Mouse (Mus musculus) hindbrain, embryonic 13.5 days (tissue): ENCODE data around the gene Ctdspl. TPM values are rescaled to one million over a fixed set of nuclear protein-coding genes. Genes with fewer than 3 reads are reported as not detected.
A peak's percentile ranks its signal among the peaks of the same experiment; 100 is the strongest.

ENCODE experiments used
- ATAC-seq: fragments of 200-750 bp; cut with Nextera tagmentation; 2 replicates; pipeline ENCODE4 v1.8.0; 2017; ENCODE audit warnings: moderate TSS enrichment; ENCODE audit not compliant: low FRiP score
- H3K27ac ChIP-seq: fragments of 300-500 bp; sonication (generic); 2 replicates; pipeline ENCODE4 v1.5.1; 2015; ENCODE audit warnings: inconsistent platforms, mild to moderate bottlenecking, moderate library complexity
- H3K27me3 ChIP-seq: fragments of 300-500 bp; sonication (generic); 2 replicates; pipeline ENCODE4 v1.6.1; 2015; ENCODE audit warnings: mild to moderate bottlenecking, inconsistent platforms
- H3K36me3 ChIP-seq: fragments of 300-500 bp; sonication (generic); 2 replicates; pipeline ENCODE4 v1.6.1; 2015; ENCODE audit warnings: mild to moderate bottlenecking, inconsistent platforms
- H3K4me1 ChIP-seq: fragments of 300-500 bp; sonication (generic); replicated peaks from 2 replicates; pipeline ENCODE4 v1.6.1; 2015; ENCODE audit warnings: inconsistent platforms
- H3K4me2 ChIP-seq: fragments of 300-500 bp; sonication (generic); 2 replicates; pipeline ENCODE4 v1.6.1; 2015; ENCODE audit warnings: inconsistent platforms, mild to moderate bottlenecking, moderate library complexity
- H3K4me3 ChIP-seq: fragments of 300-500 bp; sonication (generic); 2 replicates; pipeline ENCODE4 v1.5.1; 2015; ENCODE audit warnings: mild to moderate bottlenecking, inconsistent platforms
- H3K9ac ChIP-seq: fragments of 300-500 bp; sonication (generic); 2 replicates; pipeline ENCODE4 v1.6.1; 2015; ENCODE audit warnings: mild to moderate bottlenecking, inconsistent platforms
- H3K9me3 ChIP-seq: fragments of 300-500 bp; sonication (generic); 2 replicates; pipeline ENCODE4 v1.6.1; 2016; ENCODE audit warnings: inconsistent platforms
- WGBS: fragments of 180-500 bp; shearing (Covaris S2); methylation state at CpG from one replicate; pipeline ENCODE4 v1.1.7; 2015; 5-methylcytosine and 5-hydroxymethylcytosine counted together
- polyA plus RNA-seq: library from polyadenylated mRNA; unstranded; fragments of >200 nt; fragmentation: Nextera tagmentation; extraction: Ambion mirVana; gene quantifications from 2 replicates; pipeline ENCODE4 v1.2.1, GENCODE M21; 2015

Ctdspl gene
- polyA plus RNA-seq, 1 experiment from 2014 or later, result 7.3 TPM

DNA sequence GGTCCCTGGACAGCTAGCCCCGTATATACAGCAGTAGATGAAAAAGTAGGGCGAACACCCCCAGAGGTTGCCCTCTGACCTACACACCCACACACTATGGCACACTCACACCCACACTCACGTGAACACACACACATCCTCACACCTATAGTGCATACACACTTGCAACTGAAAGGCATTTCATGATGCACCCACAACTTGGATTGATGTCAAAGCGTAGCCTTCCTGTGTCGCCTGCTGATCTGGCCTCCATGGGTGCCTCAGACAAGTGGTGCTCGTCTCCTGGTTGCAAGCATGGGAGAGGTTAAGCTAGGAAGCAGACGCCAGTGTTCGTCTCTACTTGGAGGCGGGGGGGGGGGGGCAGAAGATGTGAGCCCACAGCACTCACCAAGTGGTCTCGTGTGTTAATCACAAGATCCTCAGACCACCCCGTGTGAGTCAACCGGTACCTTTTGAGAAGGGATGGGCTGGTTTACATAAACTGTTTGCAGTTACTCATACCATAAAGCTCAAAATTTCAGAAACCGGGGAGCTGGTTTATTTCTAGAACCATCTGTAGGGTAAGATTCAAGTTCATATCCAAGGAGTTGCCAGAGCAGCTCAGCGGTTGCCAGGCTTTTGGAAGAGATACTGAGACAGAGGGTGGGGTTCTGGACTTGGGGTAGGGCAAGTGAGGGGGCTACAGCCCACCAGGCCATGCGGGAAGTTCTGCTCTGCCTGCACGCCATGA, 27.4 kb downstream of the Ctdspl start:
- Histone ChIP-seq H3K9me3 (no peaks in the 10 kb centered on the region), H3K27ac (no peak overlapping the region), H3K9ac (no peak overlapping the region), H3K4me2 (no peak overlapping the region), H3K4me3 (no peak overlapping the region), H3K4me1 (no peaks in the 10 kb centered on the region), H3K27me3 (no peaks in the 10 kb centered on the region), H3K36me3 (peaks cover 4% of the 10 kb centered on the region)
- ATAC-seq, result no peak
- 90% methylated on average over 16 of the region's 16 CpGs for WGBS

DNA sequence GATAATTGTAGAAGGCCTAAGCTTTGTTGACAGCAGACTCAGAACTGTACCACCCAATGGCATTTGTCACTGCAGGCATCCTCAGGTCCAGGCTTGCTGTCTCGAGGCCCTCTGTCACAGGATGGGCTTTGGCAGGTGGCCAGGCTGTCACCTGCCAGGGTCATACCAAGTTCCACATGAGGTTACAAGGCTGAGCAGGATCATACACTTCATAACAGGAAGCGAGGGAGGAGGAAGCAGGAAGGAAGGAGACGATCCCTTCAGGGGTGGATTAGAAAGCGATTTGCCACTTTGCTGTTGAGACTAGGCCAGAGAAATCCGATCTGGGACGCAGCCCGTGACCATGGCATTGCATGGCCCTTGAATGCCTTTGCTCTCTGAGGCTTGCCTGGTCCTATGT, 32.5 kb downstream of the Ctdspl start:
- H3K9me3 ChIP-seq, result no peaks in the 10 kb centered on the region
- no peak overlapping the region for H3K9ac ChIP-seq
- no peak overlapping the region for H3K4me2 ChIP-seq
- no peak overlapping the region for H3K4me3 ChIP-seq
- H3K27me3 ChIP-seq, result no peaks in the 10 kb centered on the region
- H3K4me1 ChIP-seq, result no peaks in the 10 kb centered on the region
- WGBS, result 78% methylated on average over 7 of the region's 7 CpGs
- H3K27ac ChIP-seq, result no peak overlapping the region
- ATAC-seq, result no peak
- H3K36me3 ChIP-seq, result peaks cover 4% of the 10 kb centered on the region

DNA sequence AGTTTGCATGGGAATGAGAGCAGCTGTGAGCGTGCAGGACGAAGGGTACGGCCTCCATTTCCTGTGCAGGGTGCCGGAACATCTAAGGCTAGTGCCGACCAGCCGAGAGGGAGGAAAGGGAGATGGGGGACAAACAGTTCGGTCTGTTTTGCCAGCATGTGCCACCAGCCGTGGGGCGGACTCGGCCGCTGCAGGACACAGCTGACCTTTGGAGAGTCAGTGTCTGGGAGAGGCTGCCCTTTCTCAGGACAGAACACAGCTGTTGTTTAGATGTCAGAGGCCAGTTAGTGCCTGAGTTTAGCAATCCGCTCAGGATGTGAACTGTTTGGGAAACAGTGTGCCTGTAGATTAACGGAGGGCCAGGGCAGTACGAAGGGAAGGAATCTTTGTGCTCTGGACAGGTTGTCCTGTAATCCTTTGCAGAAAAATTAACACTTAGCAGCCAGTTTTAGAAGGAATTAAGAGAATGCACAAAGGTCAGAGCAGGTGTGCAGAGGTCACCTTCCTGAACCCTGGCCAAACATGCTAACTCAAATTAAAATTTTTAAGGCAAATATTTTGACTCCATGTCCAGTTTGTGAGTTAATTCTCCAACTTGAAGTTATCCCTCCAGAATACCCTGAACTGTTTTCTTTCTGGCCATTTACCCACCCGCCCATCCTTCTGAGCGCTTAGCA, 34.3 kb downstream of the Ctdspl start:
- H3K36me3 ChIP-seq, result peaks cover 4% of the 10 kb centered on the region
- no peak overlapping the region for H3K9ac ChIP-seq
- H3K4me2 ChIP-seq, result no peak overlapping the region
- WGBS, result 62% methylated on average over 16 of the region's 16 CpGs
- peaks cover 9% of the 10 kb centered on the region; the same call in 1 of the 2 replicates for H3K4me1 ChIP-seq
- no peaks in the 10 kb centered on the region for H3K27me3 ChIP-seq
- no peaks in the 10 kb centered on the region for H3K9me3 ChIP-seq
- H3K27ac ChIP-seq, result no peak overlapping the region; the same call in 1 of the 2 replicates
- no peak for ATAC-seq
- H3K4me3 ChIP-seq, result no peak overlapping the region

DNA sequence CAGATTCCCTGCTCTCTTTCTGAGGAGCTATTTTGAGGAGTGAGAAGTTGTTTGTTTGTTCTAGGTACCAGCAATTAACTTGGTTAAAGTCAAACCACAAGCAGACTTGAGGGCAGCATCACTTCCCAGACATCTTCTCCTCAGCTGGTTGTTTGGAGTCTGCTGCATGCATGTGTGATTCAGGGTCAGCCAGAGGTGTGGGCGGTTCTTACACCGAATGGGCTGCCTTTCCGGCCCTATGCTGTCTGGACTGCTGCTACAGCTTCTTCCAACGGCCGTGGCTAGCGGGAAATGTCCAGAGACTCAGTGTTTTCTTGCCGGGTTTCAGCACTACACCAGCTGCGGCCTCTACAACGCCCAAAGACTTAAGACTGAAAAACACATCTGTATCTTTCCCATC, 36.9 kb downstream of the Ctdspl start:
- 80% methylated on average over 9 of the region's 9 CpGs for WGBS
- Histone ChIP-seq H3K36me3 (peaks cover 9% of the 10 kb centered on the region), H3K9me3 (peaks cover 7% of the 10 kb centered on the region), H3K27me3 (no peaks in the 10 kb centered on the region), H3K27ac (no peak overlapping the region), H3K4me1 (peaks cover 9% of the 10 kb centered on the region; the same call in 1 of the 2 replicates), H3K4me3 (no peak overlapping the region), H3K4me2 (no peak overlapping the region), H3K9ac (no peak overlapping the region)
- no peak for ATAC-seq

DNA sequence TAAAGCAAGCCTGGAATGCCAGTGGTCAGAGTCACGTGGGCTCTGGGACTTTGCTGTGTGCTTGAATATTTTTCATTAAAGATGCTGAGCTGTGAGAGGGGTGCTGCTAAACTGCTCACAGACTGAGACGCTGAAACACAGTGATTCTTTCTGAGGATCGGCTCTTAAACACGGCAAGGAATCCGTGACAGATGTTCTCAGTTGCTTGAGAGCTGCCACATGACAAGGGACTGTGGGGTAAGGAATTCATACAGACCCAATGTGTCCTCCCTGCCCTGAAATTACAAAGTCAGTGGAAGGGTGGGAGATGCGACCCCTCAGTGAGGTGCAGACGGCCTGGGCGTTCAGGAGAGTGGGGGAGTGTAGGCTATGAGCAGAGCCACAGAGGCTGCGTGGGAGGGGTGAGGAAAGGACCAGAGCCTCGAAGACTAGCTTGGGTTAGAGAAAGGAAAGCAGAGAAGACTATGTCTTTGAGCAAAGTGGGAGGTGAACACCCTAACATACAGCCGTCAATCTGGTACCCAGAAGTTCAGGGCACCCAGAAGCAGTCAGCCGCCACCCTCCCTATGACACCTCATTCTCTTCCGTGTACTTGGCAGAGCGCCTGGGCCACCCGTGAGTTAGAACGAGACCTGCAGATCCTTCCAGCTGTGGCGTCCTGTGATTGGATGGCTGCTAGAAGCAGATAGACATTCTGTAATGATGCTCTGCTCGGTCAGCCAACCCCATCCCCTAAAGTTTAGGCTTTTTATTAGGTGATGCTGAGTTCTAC, 38.2 kb downstream of the Ctdspl start:
- Histone ChIP-seq H3K4me1 (peaks cover 9% of the 10 kb centered on the region; the same call in 1 of the 2 replicates), H3K4me3 (no peak overlapping the region), H3K4me2 (no peak overlapping the region), H3K9me3 (peaks cover 7% of the 10 kb centered on the region), H3K36me3 (peaks cover 9% of the 10 kb centered on the region), H3K27me3 (no peaks in the 10 kb centered on the region), H3K27ac (no peak overlapping the region), H3K9ac (no peak overlapping the region)
- no peak for ATAC-seq
- WGBS, result 78% methylated on average over 18 of the region's 18 CpGs

DNA sequence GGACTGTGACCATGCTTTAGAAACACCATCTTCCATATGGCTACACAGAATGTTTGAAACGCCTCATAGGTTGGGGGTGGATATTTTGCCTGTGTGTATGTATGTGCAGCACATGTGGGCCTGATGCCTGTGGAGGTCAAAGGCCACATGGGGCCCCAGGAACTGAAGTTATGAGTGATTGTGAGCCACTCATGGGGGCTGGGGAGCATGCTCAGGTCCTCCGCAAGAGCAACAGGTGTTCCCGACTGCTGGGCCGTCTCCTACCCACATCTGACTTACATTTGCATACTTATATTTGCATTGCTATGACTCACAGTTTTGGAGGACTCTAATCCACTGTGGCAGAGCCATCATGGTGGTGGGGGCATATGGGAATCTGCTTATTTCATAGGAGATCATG, 43.6 kb downstream of the Ctdspl start:
- no peak overlapping the region for H3K4me3 ChIP-seq
- peaks cover 25% of the 10 kb centered on the region for H3K4me1 ChIP-seq
- no peak overlapping the region for H3K9ac ChIP-seq
- H3K27ac ChIP-seq, result no peak overlapping the region
- H3K36me3 ChIP-seq, result peaks cover 9% of the 10 kb centered on the region
- H3K4me2 ChIP-seq, result no peak overlapping the region
- no peaks in the 10 kb centered on the region for H3K27me3 ChIP-seq
- ATAC-seq, result no peak
- H3K9me3 ChIP-seq, result peaks cover 7% of the 10 kb centered on the region
- 87% methylated on average over 4 of the region's 4 CpGs for WGBS

DNA sequence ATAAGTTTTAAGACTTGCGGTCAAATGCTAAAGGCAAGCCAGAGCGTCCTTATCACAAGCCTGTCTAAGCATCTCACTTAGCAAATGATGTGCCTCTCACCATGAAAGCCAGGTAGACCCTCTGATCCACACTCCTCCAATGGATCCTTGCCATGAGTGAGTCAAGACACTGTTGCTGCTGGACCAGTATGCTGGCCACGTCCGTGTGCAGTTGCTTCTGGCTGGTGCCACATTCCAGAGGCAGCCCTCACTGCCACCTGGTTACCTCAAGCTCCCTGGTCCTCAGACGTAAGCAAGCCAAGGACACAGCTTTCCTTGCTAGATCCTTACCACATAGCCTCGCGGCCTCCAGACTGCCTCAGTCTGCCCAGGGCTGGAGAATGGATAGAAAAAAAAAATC, 46.8 kb downstream of the Ctdspl start:
- no peak overlapping the region for H3K9ac ChIP-seq
- H3K4me3 ChIP-seq, result no peak overlapping the region
- H3K27me3 ChIP-seq, result no peaks in the 10 kb centered on the region
- peaks cover 46% of the 10 kb centered on the region for H3K4me1 ChIP-seq
- ATAC-seq, result no peak
- 85% methylated on average over 7 of the region's 7 CpGs for WGBS
- no peak overlapping the region for H3K4me2 ChIP-seq
- H3K36me3 ChIP-seq, result no peaks in the 10 kb centered on the region
- 0 out of 2 replicates have a peak overlapping the region, but pooled peaks have one; percentile 52 for H3K27ac ChIP-seq
- H3K9me3 ChIP-seq, result no peaks in the 10 kb centered on the region

DNA sequence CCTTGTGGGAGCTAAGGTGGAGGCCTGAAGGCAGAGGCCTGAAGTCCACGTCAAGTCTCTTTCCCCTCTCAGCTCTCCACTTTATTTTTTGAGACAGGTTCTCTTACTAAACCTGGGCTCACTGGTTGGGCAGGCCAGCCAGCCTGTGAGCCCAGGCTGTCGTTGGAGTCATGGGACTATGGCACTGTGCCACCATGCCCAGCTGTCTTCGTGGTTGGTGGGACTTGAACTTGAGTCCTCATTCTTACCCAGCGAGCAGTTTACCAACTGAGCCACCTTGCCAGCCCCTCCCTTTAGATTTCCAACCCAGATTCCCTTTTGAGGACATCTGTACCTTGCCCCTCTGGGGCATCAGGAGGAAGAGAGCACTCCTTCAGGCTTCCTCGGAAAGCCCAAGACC, 47.3 kb downstream of the Ctdspl start:
- 81% methylated on average over 5 of the region's 5 CpGs for WGBS

DNA sequence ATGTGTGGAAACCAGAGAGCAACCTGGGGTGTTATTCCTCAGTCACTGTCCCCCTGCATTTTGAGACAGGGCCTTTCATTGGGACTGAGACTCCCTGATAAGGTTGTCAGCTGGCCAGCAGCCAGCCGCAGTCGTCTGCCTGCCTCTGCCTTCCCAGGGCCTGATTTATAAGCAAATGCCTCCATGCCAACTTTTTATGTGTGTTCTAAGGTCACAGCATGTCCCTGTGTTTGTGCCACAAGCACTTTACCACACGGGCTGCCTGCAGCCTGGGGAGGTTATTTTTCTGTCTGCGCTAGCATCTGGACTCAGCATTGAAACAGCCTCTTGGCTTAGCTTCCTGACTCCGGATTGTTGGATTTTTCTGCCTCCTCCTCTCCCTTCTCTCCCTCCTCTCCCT, 47.9 kb downstream of the Ctdspl start:
- H3K4me1 ChIP-seq, result peaks cover 49% of the 10 kb centered on the region
- no peaks in the 10 kb centered on the region for H3K9me3 ChIP-seq
- H3K27ac ChIP-seq, result peak overlapping the region; percentile 52
- H3K36me3 ChIP-seq, result no peaks in the 10 kb centered on the region
- H3K9ac ChIP-seq, result no peak overlapping the region
- no peak overlapping the region for H3K4me2 ChIP-seq
- H3K4me3 ChIP-seq, result no peak overlapping the region
- WGBS, result 43% methylated on average over 5 of the region's 5 CpGs
- no peak for ATAC-seq
- no peaks in the 10 kb centered on the region for H3K27me3 ChIP-seq

More for the DNA sequence above, 47.3 kb downstream of the Ctdspl start:
- Histone ChIP-seq H3K27me3 (no peaks in the 10 kb centered on the region), H3K27ac (peak overlapping the region; percentile 52), H3K4me3 (no peak overlapping the region), H3K9ac (no peak overlapping the region), H3K9me3 (no peaks in the 10 kb centered on the region), H3K36me3 (no peaks in the 10 kb centered on the region), H3K4me1 (peaks cover 49% of the 10 kb centered on the region), H3K4me2 (no peak overlapping the region)
- ATAC-seq, result no peak

DNA sequence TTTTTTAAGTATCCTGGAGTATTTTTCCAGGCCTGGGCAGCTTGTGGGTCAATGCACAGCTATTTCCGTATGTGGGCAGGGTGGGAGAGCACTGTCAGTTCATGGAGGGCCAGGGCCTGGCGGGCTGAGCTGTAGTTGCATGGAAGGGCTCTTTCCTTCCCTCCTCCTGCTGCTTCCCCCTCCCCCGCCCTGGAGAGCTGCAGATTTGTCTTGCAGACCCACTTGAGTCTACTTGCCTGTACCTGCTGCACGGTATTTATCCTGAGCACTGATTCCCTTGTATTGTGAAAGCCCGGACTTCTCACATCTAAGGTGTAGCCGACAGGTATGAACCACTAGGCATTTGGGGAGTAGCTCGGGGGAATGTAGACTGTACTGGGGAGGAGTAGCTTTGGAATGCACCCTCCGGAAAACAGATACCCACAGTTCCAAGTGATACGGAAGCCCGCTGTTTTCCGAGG, 49.0 kb downstream of the Ctdspl start:
- Histone ChIP-seq H3K4me1 (peaks cover 54% of the 10 kb centered on the region), H3K27me3 (no peaks in the 10 kb centered on the region), H3K4me2 (no peak overlapping the region), H3K4me3 (no peak overlapping the region), H3K9me3 (no peaks in the 10 kb centered on the region), H3K27ac (no peak overlapping the region), H3K36me3 (no peaks in the 10 kb centered on the region), H3K9ac (no peak overlapping the region)
- 67% methylated on average over 11 of the region's 11 CpGs for WGBS
- ATAC-seq, result no peak

DNA sequence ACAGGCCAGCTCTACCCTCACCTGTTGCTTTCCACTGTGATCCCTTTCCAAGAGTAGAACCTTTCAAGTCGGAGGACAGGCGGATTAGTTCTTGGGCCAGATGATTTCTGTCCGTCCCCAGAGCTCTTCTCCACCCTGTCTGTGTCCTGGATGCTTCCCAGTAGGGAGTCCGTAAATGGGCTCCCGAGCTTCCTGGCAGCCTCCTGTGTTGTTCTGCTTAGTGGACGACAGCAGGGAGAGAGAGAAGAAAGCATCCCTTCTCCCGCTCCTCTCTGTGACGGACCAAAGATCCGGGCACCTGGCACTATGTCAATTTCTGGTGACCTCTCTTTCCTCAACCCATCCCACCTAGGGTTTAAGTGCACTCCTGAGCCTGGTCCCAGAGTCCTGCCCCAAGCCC, 49.5 kb downstream of the Ctdspl start:
- Histone ChIP-seq H3K36me3 (no peaks in the 10 kb centered on the region), H3K4me1 (peaks cover 60% of the 10 kb centered on the region), H3K27me3 (no peaks in the 10 kb centered on the region), H3K9me3 (no peaks in the 10 kb centered on the region), H3K4me3 (no peak overlapping the region), H3K4me2 (no peak overlapping the region), H3K27ac (no peak overlapping the region), H3K9ac (no peak overlapping the region)
- no peak for ATAC-seq
- WGBS, result 68% methylated on average over 9 of the region's 9 CpGs

DNA sequence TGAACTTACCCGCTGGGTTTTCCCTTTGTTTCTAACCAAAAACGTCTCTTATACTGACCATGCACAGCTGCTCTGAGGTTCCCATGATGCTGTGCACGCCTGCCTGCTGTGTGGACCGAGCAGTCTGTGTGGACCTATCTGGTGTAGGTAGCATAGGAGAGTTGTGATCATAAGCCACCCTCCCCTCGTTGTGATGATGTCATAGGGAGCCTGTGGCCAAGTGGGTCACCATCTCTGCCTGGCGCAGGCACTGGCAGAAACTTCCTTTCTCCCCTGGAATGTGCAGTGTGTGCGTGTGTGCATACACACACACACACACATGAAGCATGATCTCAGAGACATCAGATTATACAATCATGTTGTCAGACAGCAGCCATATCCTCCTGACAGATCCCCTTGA, 50.3 kb downstream of the Ctdspl start:
- Histone ChIP-seq H3K4me2 (no peak overlapping the region), H3K27ac (no peak overlapping the region), H3K9me3 (no peaks in the 10 kb centered on the region), H3K27me3 (no peaks in the 10 kb centered on the region), H3K9ac (no peak overlapping the region), H3K4me1 (peaks cover 68% of the 10 kb centered on the region), H3K4me3 (no peak overlapping the region), H3K36me3 (no peaks in the 10 kb centered on the region)
- ATAC-seq, result 0 out of 2 replicates have a peak, but pooled peaks have one; percentile 14
- WGBS, result 83% methylated on average over 7 of the region's 7 CpGs
